Mouse (Mus musculus) MEL (cell line): ENCODE measurements at regions not wholly inside any gene's neighbourhood (a gene's known extent, or its start where the extent isn't known, plus 50 kb on each side); places are given as distances from the start of the nearest gene placed in this dataset.

Experiments
- DNase-seq: peaks from one replicate; pipeline ENCODE4 v3.0.0; 2011; ENCODE audit warnings: low read depth, low spot score
- H3K27ac ChIP-seq: 2 replicates; pipeline ENCODE4 v1.5.1; 2012; ENCODE audit warnings: low read depth, mild to moderate bottlenecking, control low read depth, low read length, moderate library complexity; ENCODE audit not compliant: control insufficient read depth
- H3K27me3 ChIP-seq, 2 experiments: fragments of 150-350 bp in 1 of 2; sonication (generic) in 1 of 2; 2 replicates each; pipeline ENCODE4 v1.6.1; 2012; ENCODE audit warnings: low read length in 2 of 2, mild to moderate bottlenecking in 2 of 2, improper control_type of control experiment in 1 of 2, moderate library complexity in 1 of 2; ENCODE audit not compliant: insufficient read depth in 2 of 2, control insufficient read depth in 1 of 2
- H3K36me3 ChIP-seq, 2 experiments: 2 replicates each; pipeline ENCODE4 v1.6.1; 2012 to 2014; ENCODE audit warnings: low read length in 2 of 2, improper control_type of control experiment in 1 of 2, inconsistent platforms in 1 of 2, mild to moderate bottlenecking in 1 of 2; ENCODE audit not compliant: insufficient read depth in 2 of 2, control insufficient read depth in 1 of 2
- H3K4me1 ChIP-seq, 2 experiments: fragments of 150-350 bp in 1 of 2; sonication (generic) in 1 of 2; 2 replicates each; pipeline ENCODE4 v1.6.1; 2012; ENCODE audit warnings: low read length in 2 of 2, improper control_type of control experiment in 1 of 2, mild to moderate bottlenecking in 1 of 2; ENCODE audit not compliant: insufficient read depth in 2 of 2, control insufficient read depth in 1 of 2
- H3K4me3 ChIP-seq, 2 experiments: fragments of 150-350 bp in 1 of 2; sonication (generic) in 1 of 2; 2 replicates each; pipeline ENCODE4 v1.5.1; 2012; ENCODE audit warnings: low read depth in 2 of 2, low read length in 2 of 2, mild to moderate bottlenecking in 2 of 2, moderate library complexity in 2 of 2, control low read depth in 1 of 2, improper control_type of control experiment in 1 of 2; ENCODE audit not compliant: control insufficient read depth in 1 of 2, insufficient read depth in 1 of 2
- H3K79me2 ChIP-seq: 2 replicates; pipeline ENCODE4 v1.6.1; 2012; ENCODE audit warnings: mild to moderate bottlenecking, low read length, moderate library complexity; ENCODE audit not compliant: control insufficient read depth, poor library complexity, insufficient read depth
- H3K9ac ChIP-seq: 2 replicates; pipeline ENCODE4 v1.6.1; 2012; ENCODE audit warnings: low read depth, mild to moderate bottlenecking, control low read depth, low read length, moderate library complexity; ENCODE audit not compliant: control insufficient read depth, poor library complexity, severe bottlenecking
- H3K9me3 ChIP-seq: fragments of 150-350 bp; sonication (generic); replicated peaks from 2 replicates; pipeline ENCODE4 v1.6.1; 2012; ENCODE audit warnings: mild to moderate bottlenecking, low read length, improper control_type of control experiment, moderate library complexity; ENCODE audit not compliant: insufficient read depth
- CHD1 ChIP-seq: IDR thresholded peaks from 2 replicates; pipeline ENCODE4 v1.6.1; 2012; ENCODE audit warnings: low read depth, mild to moderate bottlenecking, inconsistent platforms, low read length, improper control_type of control experiment
- CHD2 ChIP-seq: IDR thresholded peaks from 2 replicates; pipeline ENCODE4 v1.6.1; 2011; ENCODE audit warnings: low read length, improper control_type of control experiment
- E2F4 ChIP-seq: IDR thresholded peaks from 2 replicates; pipeline ENCODE4 v1.6.1; 2011; ENCODE audit warnings: low read depth, low read length, improper control_type of control experiment, borderline replicate concordance
- EP300 ChIP-seq, 2 experiments: IDR thresholded peaks; 2 replicates each; pipeline ENCODE4 v1.6.1; 2011; ENCODE audit warnings: improper control_type of control experiment in 2 of 2, low read length in 2 of 2, low read depth in 1 of 2, mild to moderate bottlenecking in 1 of 2
- ETS1 ChIP-seq: IDR thresholded peaks from 2 replicates; pipeline ENCODE4 v1.6.1; 2012; ENCODE audit warnings: low read depth, mild to moderate bottlenecking, inconsistent platforms, low read length, improper control_type of control experiment, moderate library complexity
- GABPA ChIP-seq: IDR thresholded peaks from 2 replicates; pipeline ENCODE4 v1.6.1; 2012; ENCODE audit warnings: low read depth, mild to moderate bottlenecking, inconsistent platforms, low read length, improper control_type of control experiment, moderate library complexity
- HCFC1 ChIP-seq: IDR thresholded peaks from 2 replicates; pipeline ENCODE4 v1.6.1; 2012; ENCODE audit warnings: low read depth, mild to moderate bottlenecking, inconsistent platforms, low read length, improper control_type of control experiment, moderate library complexity
- JUND ChIP-seq: IDR thresholded peaks from 2 replicates; pipeline ENCODE4 v1.6.1; 2011; ENCODE audit warnings: low read depth, mild to moderate bottlenecking, improper control_type of control experiment, low read length
- KAT2A ChIP-seq: conservative IDR thresholded peaks from 2 replicates; pipeline ENCODE4 v1.6.1; 2012; ENCODE audit warnings: low read depth, low read length, improper control_type of control experiment, inconsistent platforms
- MAX ChIP-seq: IDR thresholded peaks from 2 replicates; pipeline ENCODE4 v1.6.1; 2011; ENCODE audit warnings: low read length, improper control_type of control experiment
- MAZ ChIP-seq: IDR thresholded peaks from 2 replicates; pipeline ENCODE4 v1.6.1; 2012; ENCODE audit warnings: low read depth, mild to moderate bottlenecking, inconsistent platforms, low read length, improper control_type of control experiment
- MEF2A ChIP-seq: IDR thresholded peaks from 2 replicates; pipeline ENCODE4 v1.6.1; 2014; ENCODE audit warnings: low read depth, mild to moderate bottlenecking, inconsistent platforms, low read length, improper control_type of control experiment; ENCODE audit not compliant: poor library complexity, insufficient replicate concordance, severe bottlenecking; ENCODE audit errors: extremely low read depth
- MXI1 ChIP-seq: IDR thresholded peaks from 2 replicates; pipeline ENCODE4 v1.6.1; 2011; ENCODE audit warnings: mild to moderate bottlenecking, low read depth, low read length, improper control_type of control experiment
- MYB ChIP-seq: IDR thresholded peaks from 2 replicates; pipeline ENCODE4 v1.6.1; 2011; ENCODE audit warnings: mild to moderate bottlenecking, low read depth, low read length, improper control_type of control experiment
- MYC ChIP-seq: IDR thresholded peaks from 2 replicates; pipeline ENCODE4 v1.6.1; 2011; ENCODE audit warnings: low read depth, mild to moderate bottlenecking, low read length, improper control_type of control experiment, moderate library complexity
- POLR2A ChIP-seq, 2 experiments: IDR thresholded peaks; 2 replicates each; pipeline ENCODE4 v1.6.1; 2011 to 2012; ENCODE audit warnings: low read length in 2 of 2, mild to moderate bottlenecking in 2 of 2, control low read depth in 1 of 2, improper control_type of control experiment in 1 of 2, low read depth in 1 of 2, moderate library complexity in 1 of 2; ENCODE audit not compliant: control insufficient read depth in 1 of 2, insufficient read depth in 1 of 2, poor library complexity in 1 of 2
- POLR2AphosphoS2 ChIP-seq: IDR thresholded peaks from 2 replicates; pipeline ENCODE4 v1.6.1; 2011; ENCODE audit warnings: low read length, improper control_type of control experiment
- POLR2AphosphoS5 ChIP-seq: IDR thresholded peaks from 2 replicates; pipeline ENCODE4 v1.6.1; 2012; ENCODE audit warnings: low read depth, borderline replicate concordance, mild to moderate bottlenecking, inconsistent platforms, low read length, moderate library complexity, mixed read lengths
- RAD21 ChIP-seq: IDR thresholded peaks from 2 replicates; pipeline ENCODE4 v1.6.1; 2011; ENCODE audit warnings: mild to moderate bottlenecking, low read depth, low read length, improper control_type of control experiment
- RCOR1 ChIP-seq: IDR thresholded peaks from 2 replicates; pipeline ENCODE4 v1.6.1; 2012; ENCODE audit warnings: low read depth, mild to moderate bottlenecking, inconsistent platforms, low read length, improper control_type of control experiment
- SIN3A ChIP-seq: IDR thresholded peaks from 2 replicates; pipeline ENCODE4 v1.6.1; 2012; ENCODE audit warnings: low read length, improper control_type of control experiment, inconsistent platforms
- TBP ChIP-seq: IDR thresholded peaks from 2 replicates; pipeline ENCODE4 v1.8.0; 2011; ENCODE audit warnings: low read depth, low read length, improper control_type of control experiment
- USF1 ChIP-seq: IDR thresholded peaks from 2 replicates; pipeline ENCODE4 v1.6.1; 2014; ENCODE audit warnings: low read depth, mild to moderate bottlenecking, inconsistent platforms, low read length, improper control_type of control experiment, moderate library complexity
- ZC3H11A ChIP-seq: IDR thresholded peaks from 2 replicates; pipeline ENCODE4 v1.6.1; 2012; ENCODE audit warnings: low read depth, mild to moderate bottlenecking, inconsistent platforms, low read length, improper control_type of control experiment
- ZMIZ1 ChIP-seq: IDR thresholded peaks from 2 replicates; pipeline ENCODE4 v1.6.1; 2012; ENCODE audit warnings: low read depth, mild to moderate bottlenecking, inconsistent platforms, low read length, improper control_type of control experiment, moderate library complexity
- ZNF384 ChIP-seq: IDR thresholded peaks from 2 replicates; pipeline ENCODE4 v1.6.1; 2012; ENCODE audit warnings: low read depth, mild to moderate bottlenecking, inconsistent platforms, low read length, improper control_type of control experiment

DNA sequence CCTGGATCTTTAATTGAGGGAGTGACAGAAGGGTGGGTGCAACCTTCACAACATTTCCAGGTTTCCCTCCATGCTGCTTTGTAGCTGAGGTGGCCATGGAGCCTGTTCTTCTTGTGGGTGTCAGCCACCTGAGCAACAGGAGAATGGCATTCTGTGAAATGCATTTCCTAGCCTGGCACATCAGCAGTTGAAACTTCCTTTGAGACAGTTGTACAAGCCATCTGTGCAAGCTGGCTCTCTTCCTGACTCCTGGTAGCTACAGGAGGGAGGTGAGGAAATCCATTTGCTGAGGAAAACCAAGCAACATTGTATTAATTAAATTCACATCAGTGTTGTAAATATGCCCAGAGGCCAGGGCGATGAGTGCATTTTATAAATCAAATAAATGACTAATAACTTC, 248.2 kb upstream of the Intu start:
- no peak overlapping the region for H3K4me3 ChIP-seq
- no peak overlapping the region for H3K9ac ChIP-seq
- H3K27me3 ChIP-seq, result no peaks in the 10 kb centered on the region
- no peak overlapping the region for H3K27ac ChIP-seq
- no peak for TF ChIP-seq EP300 (IDR thresholded peaks at IDR 0.05; ENCODE audit: low read depth in 1 of 2, low read length in 2 of 2)
- no peak for TF ChIP-seq ZC3H11A
- TF ChIP-seq ZNF384, result no peak
- TF ChIP-seq USF1, result no peak
- no peak for TF ChIP-seq E2F4
- no peak for TF ChIP-seq JUND
- TF ChIP-seq MYB, result no peak
- TF ChIP-seq GABPA, result no peak
- TF ChIP-seq ETS1, result no peak
- TF ChIP-seq MAZ, result no peak
- no peak for TF ChIP-seq ZMIZ1
- no peak for TF ChIP-seq CHD1
- no peak for TF ChIP-seq POLR2A (IDR thresholded peaks at IDR 0.05; ENCODE audit: control insufficient read depth in 1 of 2, insufficient read depth in 1 of 2, low read depth in 1 of 2, low read length in 2 of 2, poor library complexity in 1 of 2)
- no peak for TF ChIP-seq RCOR1
- H3K9me3 ChIP-seq, result no peaks in the 10 kb centered on the region
- DNase-seq, result no peak
- H3K79me2 ChIP-seq, result no peaks in the 10 kb centered on the region
- H3K36me3 ChIP-seq, result no peaks in the 10 kb centered on the region
- no peaks in the 10 kb centered on the region for H3K4me1 ChIP-seq

DNA sequence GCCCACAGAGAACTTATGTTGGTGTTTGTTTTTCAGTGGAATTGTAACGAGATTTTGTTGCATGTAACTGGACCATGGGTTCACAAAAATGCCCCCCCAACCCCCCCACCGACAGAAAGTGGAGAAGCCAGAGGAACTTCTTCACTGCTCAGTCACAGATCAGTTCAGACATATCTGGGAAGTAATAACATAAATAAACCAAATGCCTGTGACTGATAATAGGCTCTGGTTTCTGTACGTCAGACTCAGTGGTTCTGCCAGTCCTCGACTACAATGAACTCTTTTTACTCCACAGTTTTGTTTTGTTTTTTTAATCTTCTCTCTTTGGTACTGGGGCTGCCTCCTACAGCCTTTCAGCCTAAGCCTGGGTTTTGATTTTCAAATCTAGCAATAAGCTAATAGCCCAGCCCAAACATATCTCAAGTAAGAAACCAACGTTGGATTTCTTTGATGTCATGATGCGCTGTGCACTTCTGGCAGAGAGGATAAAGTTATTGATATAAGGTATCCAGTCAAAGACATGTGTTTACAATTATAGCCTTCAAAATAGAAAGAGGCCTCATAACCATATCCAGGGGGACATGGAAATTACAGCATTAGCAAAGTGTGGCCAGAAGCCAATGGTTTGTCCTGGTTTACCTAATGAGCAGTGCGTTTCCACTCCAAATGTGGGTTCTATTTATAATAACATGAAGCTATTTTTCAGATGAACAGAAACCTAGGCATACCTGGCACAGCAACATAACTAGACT, 244.0 kb upstream of the Intu start:
- Histone ChIP-seq H3K4me1 (no peaks in the 10 kb centered on the region), H3K4me3 (no peak overlapping the region)
- TF ChIP-seq MEF2A (no peak), MXI1 (no peak), GABPA (no peak), USF1 (no peak), KAT2A (no peak), CHD1 (no peak), RAD21 (no peak), POLR2AphosphoS5 (no peak), POLR2AphosphoS2 (no peak), TBP (no peak), HCFC1 (no peak), MYC (no peak), MAX (no peak), ETS1 (no peak), SIN3A (no peak), CHD2 (no peak)

More for the DNA sequence above, 244.0 kb upstream of the Intu start:
- no peak overlapping the region for H3K27ac ChIP-seq
- H3K27me3 ChIP-seq, result no peaks in the 10 kb centered on the region
- DNase-seq, result no peak
- H3K36me3 ChIP-seq, result no peaks in the 10 kb centered on the region
- no peaks in the 10 kb centered on the region for H3K9me3 ChIP-seq
- no peak overlapping the region for H3K9ac ChIP-seq
- no peaks in the 10 kb centered on the region for H3K79me2 ChIP-seq
